Mouse (Mus musculus): Measurements from ENCODE around the gene Pdzk1ip1. TPM values are rescaled to one million over a fixed set of nuclear protein-coding genes. Genes with fewer than 3 reads are reported as not detected.

Gene Pdzk1ip1
- polyA plus RNA-seq (2015; fragmentation: Nextera tagmentation; extraction: Ambion mirVana): 0.46 and 1.2 TPM in 2 replicates

DNA sequence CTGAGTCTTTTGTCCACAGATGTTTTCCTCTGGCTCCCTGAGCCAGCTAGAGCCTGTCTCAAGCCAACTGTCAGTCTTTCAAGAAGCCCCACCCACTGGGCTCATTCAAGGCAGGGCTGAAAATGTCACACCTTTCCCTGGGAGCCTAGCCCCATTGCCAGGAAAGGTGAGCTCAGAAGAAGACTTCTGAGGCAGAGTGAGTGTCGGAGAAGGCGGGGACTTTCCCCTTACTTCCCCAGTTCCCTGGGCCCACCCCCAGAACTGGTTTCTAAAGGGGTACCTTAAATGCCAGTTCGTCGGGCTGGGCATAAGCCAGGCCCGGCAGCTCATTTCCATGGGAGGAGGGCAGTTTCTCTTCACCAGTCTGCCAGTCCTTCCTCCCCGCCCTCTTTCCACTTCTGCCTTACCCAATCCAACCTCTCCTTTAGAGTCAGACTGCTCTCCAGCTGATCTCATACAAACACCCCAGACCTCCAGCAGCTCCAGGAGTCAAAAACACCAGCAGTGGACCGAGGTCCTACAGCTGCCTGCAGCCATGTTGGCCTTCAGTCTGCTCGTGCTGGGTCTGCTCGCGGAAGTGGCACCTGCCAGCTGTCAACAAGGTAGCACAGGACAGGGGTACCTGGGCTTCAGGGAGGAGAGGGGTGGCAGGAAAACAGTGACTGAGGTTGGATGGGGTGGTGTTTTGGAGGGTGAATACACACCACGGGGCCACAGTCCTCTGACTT lies at the start of gene Pdzk1ip1:
Pdzk1ip1 (plus strand) TSS at position 98 of the 728 bp plus-strand sequence.
- WGBS: 26% methylated on average over 11 of the region's 11 CpGs
- no peak within 1 kb of the TSS for H3K4me3 ChIP-seq (replicated peaks; ENCODE audit: low read length)
- no peaks in the 10 kb centered on the region for H3K4me1 ChIP-seq (replicated peaks; ENCODE audit: control insufficient read depth, insufficient read depth, low read length)
- H3K4me2 ChIP-seq (ENCODE audit: low read length): no peak within 1 kb of the TSS
- no peak within 1 kb of the TSS for H3K9ac ChIP-seq (replicated peaks; ENCODE audit: low read depth, low read length)
- ATAC-seq: no peak
- H3K9me3 ChIP-seq (ENCODE audit: control insufficient read depth, low read length): no peaks in the 10 kb centered on the region
- H3K36me3 ChIP-seq (ENCODE audit: control insufficient read depth, insufficient read depth): no peaks in the 10 kb centered on the region
- H3K27ac ChIP-seq (ENCODE audit: low read length): no peak within 1 kb of the TSS
- peaks cover 5% of the 10 kb centered on the region; the same call in 1 of the 2 replicates for H3K27me3 ChIP-seq (replicated peaks; ENCODE audit: control insufficient read depth, insufficient read depth, low read length)

GRCm38 (mm10) chr4:115045621-115046020 lies 42.9 kb upstream of the Pdzk1ip1 start:
- peaks cover 11% of the 10 kb centered on the region for H3K27me3 ChIP-seq (replicated peaks; ENCODE audit: control insufficient read depth, insufficient read depth, low read length)
- H3K9ac ChIP-seq (replicated peaks; ENCODE audit: low read depth, low read length): no peak overlapping the region
- no peak overlapping the region for H3K27ac ChIP-seq (ENCODE audit: low read length)
- no peak overlapping the region for H3K4me2 ChIP-seq (ENCODE audit: low read length)
- H3K36me3 ChIP-seq (ENCODE audit: control insufficient read depth, insufficient read depth): 0 out of 2 replicates have a peak, but pooled peaks cover 5% of the 10 kb centered on the region
- WGBS: 78% methylated on average over 3 of the region's 3 CpGs
- no peaks in the 10 kb centered on the region for H3K4me1 ChIP-seq (replicated peaks; ENCODE audit: control insufficient read depth, insufficient read depth, low read length)
- H3K9me3 ChIP-seq (ENCODE audit: control insufficient read depth, low read length): no peaks in the 10 kb centered on the region
- ATAC-seq: no peak
- H3K4me3 ChIP-seq (replicated peaks; ENCODE audit: low read length): no peak overlapping the region

DNA sequence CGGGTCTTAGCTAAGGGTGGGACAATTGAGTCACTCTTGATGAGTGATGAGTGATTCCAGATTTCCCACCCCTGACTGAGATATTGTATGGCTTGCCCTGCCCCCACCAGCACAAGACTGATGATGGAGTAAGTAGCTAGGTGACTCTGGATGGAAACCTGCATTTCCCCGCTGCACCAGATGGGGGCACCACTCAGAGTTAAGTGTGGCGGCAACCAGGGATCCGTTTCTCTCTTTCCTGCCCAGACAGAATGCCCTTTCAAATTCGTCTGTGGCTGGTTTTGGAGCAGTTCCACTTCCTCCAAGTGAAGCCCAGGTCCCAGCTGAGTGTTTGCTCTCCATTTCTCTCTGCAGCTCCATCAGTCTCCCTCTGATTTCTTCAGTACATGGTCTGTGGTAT lies 40.8 kb upstream of the Pdzk1ip1 start:
- Histone ChIP-seq H3K36me3 (ENCODE audit: control insufficient read depth, insufficient read depth) (no peaks in the 10 kb centered on the region), H3K4me3 (replicated peaks; ENCODE audit: low read length) (no peak overlapping the region), H3K27ac (ENCODE audit: low read length) (no peak overlapping the region), H3K4me2 (ENCODE audit: low read length) (no peak overlapping the region), H3K9me3 (ENCODE audit: control insufficient read depth, low read length) (no peaks in the 10 kb centered on the region), H3K9ac (replicated peaks; ENCODE audit: low read depth, low read length) (no peak overlapping the region), H3K27me3 (replicated peaks; ENCODE audit: control insufficient read depth, insufficient read depth, low read length) (peaks cover 30% of the 10 kb centered on the region), H3K4me1 (replicated peaks; ENCODE audit: control insufficient read depth, insufficient read depth, low read length) (peaks cover 3% of the 10 kb centered on the region; the same call in 1 of the 2 replicates)
- ATAC-seq: no peak
- 3% methylated on average over 5 of the region's 5 CpGs for WGBS

DNA sequence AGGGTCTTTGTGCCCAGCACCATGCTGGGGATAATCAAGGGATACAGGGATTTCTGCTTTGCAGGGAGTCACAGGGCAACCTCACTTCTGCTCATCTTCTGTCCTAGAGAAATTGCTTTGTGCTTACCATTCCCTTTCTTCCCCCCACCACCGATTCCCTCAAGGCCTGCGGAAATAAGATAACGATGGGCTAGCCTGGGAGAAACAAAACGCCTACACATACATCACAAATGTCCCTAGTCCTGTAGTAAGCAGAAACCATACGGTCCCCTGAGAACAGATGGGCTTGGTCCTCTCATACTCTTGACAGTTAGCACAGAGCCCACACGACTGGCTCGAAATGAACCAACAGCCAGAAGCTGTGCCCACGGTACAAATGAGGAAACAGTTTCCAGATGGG lies 40.3 kb upstream of the Pdzk1ip1 start:
- no peak overlapping the region for H3K4me3 ChIP-seq (replicated peaks; ENCODE audit: low read length)
- no peak overlapping the region for H3K4me2 ChIP-seq (ENCODE audit: low read length)
- 71% methylated on average over 8 of the region's 8 CpGs for WGBS
- H3K4me1 ChIP-seq (replicated peaks; ENCODE audit: control insufficient read depth, insufficient read depth, low read length): peaks cover 3% of the 10 kb centered on the region; the same call in 1 of the 2 replicates
- H3K9me3 ChIP-seq (ENCODE audit: control insufficient read depth, low read length): no peaks in the 10 kb centered on the region
- no peak overlapping the region for H3K27ac ChIP-seq (ENCODE audit: low read length)
- no peak for ATAC-seq
- H3K9ac ChIP-seq (replicated peaks; ENCODE audit: low read depth, low read length): no peak overlapping the region
- peaks cover 32% of the 10 kb centered on the region for H3K27me3 ChIP-seq (replicated peaks; ENCODE audit: control insufficient read depth, insufficient read depth, low read length)
- no peaks in the 10 kb centered on the region for H3K36me3 ChIP-seq (ENCODE audit: control insufficient read depth, insufficient read depth)

DNA sequence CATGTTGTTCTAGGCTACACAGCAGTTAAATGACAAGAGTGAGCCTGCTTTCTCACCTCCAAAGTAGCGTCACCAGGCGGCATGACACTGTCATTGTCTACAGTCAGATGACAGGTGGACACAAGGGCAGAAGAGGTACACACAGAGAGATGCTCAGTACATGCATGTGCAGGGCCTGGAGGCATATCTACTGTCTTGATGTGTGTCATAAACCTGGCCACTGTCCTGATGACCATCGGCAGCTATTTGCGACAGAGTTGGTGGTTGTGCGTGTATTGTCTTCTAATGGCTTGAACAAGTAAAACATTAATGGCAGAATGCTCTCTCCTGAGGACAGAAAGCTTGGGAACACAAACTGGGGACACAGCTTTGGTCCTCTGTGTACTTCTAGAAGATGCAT lies 37.3 kb upstream of the Pdzk1ip1 start:
- no peak for ATAC-seq
- Histone ChIP-seq H3K27ac (ENCODE audit: low read length) (no peak overlapping the region), H3K4me3 (replicated peaks; ENCODE audit: low read length) (no peak overlapping the region), H3K36me3 (ENCODE audit: control insufficient read depth, insufficient read depth) (no peaks in the 10 kb centered on the region), H3K4me2 (ENCODE audit: low read length) (no peak overlapping the region), H3K4me1 (replicated peaks; ENCODE audit: control insufficient read depth, insufficient read depth, low read length) (peaks cover 3% of the 10 kb centered on the region; the same call in 1 of the 2 replicates), H3K9me3 (ENCODE audit: control insufficient read depth, low read length) (no peaks in the 10 kb centered on the region), H3K27me3 (replicated peaks; ENCODE audit: control insufficient read depth, insufficient read depth, low read length) (peaks cover 51% of the 10 kb centered on the region), H3K9ac (replicated peaks; ENCODE audit: low read depth, low read length) (no peak overlapping the region)
- 72% methylated on average over 5 of the region's 5 CpGs for WGBS

DNA sequence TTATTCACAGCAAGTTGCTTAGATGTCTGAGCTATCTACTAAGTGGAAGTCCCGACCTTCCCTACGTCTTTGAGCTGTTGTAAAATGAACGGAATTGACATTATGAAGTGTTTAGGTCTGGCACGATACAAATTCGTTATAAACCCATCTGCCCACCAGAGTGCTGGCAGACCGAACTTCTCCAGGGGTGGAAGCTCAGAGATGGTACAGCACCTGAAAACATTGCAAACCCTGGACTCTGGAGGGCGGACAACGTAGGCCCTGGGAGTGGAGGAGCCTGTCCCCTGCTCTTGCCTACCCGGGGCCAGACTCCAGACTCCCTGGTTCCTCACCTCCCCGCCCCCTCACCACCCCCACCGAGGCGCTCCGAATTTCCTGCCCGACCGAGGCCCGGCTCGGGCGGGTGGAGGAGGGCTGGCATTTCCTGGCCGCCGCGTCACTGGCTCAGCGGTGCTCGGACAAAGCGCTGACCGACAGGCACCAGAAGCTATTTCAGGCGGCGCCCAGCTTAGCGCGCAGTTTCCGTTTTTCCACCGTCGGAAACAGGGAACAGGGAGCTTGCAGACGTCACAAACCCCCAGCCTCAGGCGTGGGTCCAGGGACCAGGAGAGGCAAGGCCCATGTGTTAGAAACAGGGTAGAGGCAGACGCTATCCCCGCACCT lies 36.0 kb upstream of the Pdzk1ip1 start:
- no peak overlapping the region for H3K9ac ChIP-seq (replicated peaks; ENCODE audit: low read depth, low read length)
- H3K27ac ChIP-seq (ENCODE audit: low read length): no peak overlapping the region
- 1% methylated on average over 33 of the region's 36 CpGs for WGBS
- H3K4me3 ChIP-seq (replicated peaks; ENCODE audit: low read length): no peak overlapping the region
- no peak for ATAC-seq
- no peaks in the 10 kb centered on the region for H3K36me3 ChIP-seq (ENCODE audit: control insufficient read depth, insufficient read depth)
- H3K9me3 ChIP-seq (ENCODE audit: control insufficient read depth, low read length): no peaks in the 10 kb centered on the region
- peaks cover 55% of the 10 kb centered on the region for H3K27me3 ChIP-seq (replicated peaks; ENCODE audit: control insufficient read depth, insufficient read depth, low read length)
- H3K4me1 ChIP-seq (replicated peaks; ENCODE audit: control insufficient read depth, insufficient read depth, low read length): peaks cover 13% of the 10 kb centered on the region
- 0 out of 2 replicates have a peak overlapping the region, but pooled peaks have one; percentile 9 for H3K4me2 ChIP-seq (ENCODE audit: low read length)

DNA sequence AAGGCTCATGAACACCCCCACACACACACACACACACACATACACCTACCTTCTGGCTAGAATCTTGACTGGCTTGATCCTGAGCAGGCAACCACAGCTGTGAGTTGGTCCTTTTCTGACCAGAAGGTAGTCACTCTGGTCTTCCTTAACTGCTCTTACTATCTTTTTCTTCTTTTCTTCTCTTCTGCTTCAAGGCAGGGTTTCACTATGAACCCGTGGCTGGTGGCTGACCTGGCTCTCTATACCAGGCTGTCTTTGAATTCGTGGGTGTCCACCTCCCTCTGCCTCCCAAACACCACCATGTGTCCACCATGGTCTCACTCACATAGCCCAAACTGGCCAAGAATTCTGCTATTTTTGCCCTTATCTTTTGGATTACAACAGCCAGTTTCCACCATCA lies 33.5 kb upstream of the Pdzk1ip1 start:
- no peaks in the 10 kb centered on the region for H3K36me3 ChIP-seq (ENCODE audit: control insufficient read depth, insufficient read depth)
- H3K9me3 ChIP-seq (ENCODE audit: control insufficient read depth, low read length): no peaks in the 10 kb centered on the region
- H3K4me3 ChIP-seq (replicated peaks; ENCODE audit: low read length): no peak overlapping the region
- WGBS: 4% methylated on average over 2 of the region's 2 CpGs
- ATAC-seq: no peak
- no peak overlapping the region for H3K27ac ChIP-seq (ENCODE audit: low read length)
- H3K4me1 ChIP-seq (replicated peaks; ENCODE audit: control insufficient read depth, insufficient read depth, low read length): peaks cover 15% of the 10 kb centered on the region
- no peak overlapping the region for H3K4me2 ChIP-seq (ENCODE audit: low read length)
- H3K9ac ChIP-seq (replicated peaks; ENCODE audit: low read depth, low read length): no peak overlapping the region
- peaks cover 59% of the 10 kb centered on the region for H3K27me3 ChIP-seq (replicated peaks; ENCODE audit: control insufficient read depth, insufficient read depth, low read length)

GRCm38 (mm10) chr4:115055691-115056090 lies 32.8 kb upstream of the Pdzk1ip1 start:
- WGBS: 12% methylated on average over 3 of the region's 3 CpGs
- Histone ChIP-seq H3K4me3 (replicated peaks; ENCODE audit: low read length) (no peak overlapping the region), H3K27ac (ENCODE audit: low read length) (no peak overlapping the region), H3K4me1 (replicated peaks; ENCODE audit: control insufficient read depth, insufficient read depth, low read length) (peaks cover 15% of the 10 kb centered on the region), H3K27me3 (replicated peaks; ENCODE audit: control insufficient read depth, insufficient read depth, low read length) (peaks cover 61% of the 10 kb centered on the region), H3K9me3 (ENCODE audit: control insufficient read depth, low read length) (no peaks in the 10 kb centered on the region), H3K4me2 (ENCODE audit: low read length) (no peak overlapping the region), H3K9ac (replicated peaks; ENCODE audit: low read depth, low read length) (no peak overlapping the region), H3K36me3 (ENCODE audit: control insufficient read depth, insufficient read depth) (no peaks in the 10 kb centered on the region)
- ATAC-seq: no peak

- Histone ChIP-seq H3K27ac (ENCODE audit: low read length) (no peak within 1 kb of the TSS), H3K4me2 (ENCODE audit: low read length) (peak within 1 kb of the TSS; percentile 48), H3K36me3 (ENCODE audit: control insufficient read depth, insufficient read depth) (no peaks in the 10 kb centered on the region), H3K9ac (replicated peaks; ENCODE audit: low read depth, low read length) (peak within 1 kb of the TSS; percentile 26; the same call in 1 of the 2 replicates), H3K9me3 (ENCODE audit: control insufficient read depth, low read length) (no peaks in the 10 kb centered on the region), H3K27me3 (replicated peaks; ENCODE audit: control insufficient read depth, insufficient read depth, low read length) (peaks cover 60% of the 10 kb centered on the region), H3K4me3 (replicated peaks; ENCODE audit: low read length) (peak within 1 kb of the TSS; percentile 33), H3K4me1 (replicated peaks; ENCODE audit: control insufficient read depth, insufficient read depth, low read length) (peaks cover 15% of the 10 kb centered on the region)
- 0% methylated on average over 55 of the region's 60 CpGs for WGBS
- peak; percentile 37 for ATAC-seq
Measured at GRCm38 (mm10) chr4:115056371-115056920, 32.1 kb upstream of the Pdzk1ip1 start, which contains the start of gene Tal1. Gene Tal1, plus strand, starts transcription at chr4:115056426.
